Mouse (Mus musculus) liver, adult 2 months (tissue): Measurements from ENCODE around the gene Hoxa3.

ENCODE experiments used
- CTCF ChIP-seq: fragments of 200-500 bp; IDR thresholded peaks from 2 replicates; pipeline ENCODE4 v1.5.1; 2011; ENCODE audit warnings: low read depth, low read length, control low read depth
- POLR2A ChIP-seq: fragments of 200-500 bp; IDR thresholded peaks from 2 replicates; pipeline ENCODE4 v1.6.1; 2011; ENCODE audit warnings: low read length, control low read depth; ENCODE audit not compliant: insufficient read depth; ENCODE audit errors: extremely low read depth

- no peak for TF ChIP-seq POLR2A
- no peak for TF ChIP-seq CTCF
Measured at GRCm38 (mm10) chr6:52123673-52124072, 89.5 kb downstream of the Hoxa3 start.
